ENCODE assay signal across 8 mouse cellular contexts in genomic region chrX:160136153-160136552, GRCm38 (mm10). TPM values are rescaled to one million over a fixed set of nuclear protein-coding genes. Genes with fewer than 3 reads are reported as not detected.
DNase-seq lines count a peak whose midpoint lies in the region; ATAC-seq and TF ChIP-seq lines count a peak whose summit lies in the region.

No protein-coding gene starts in this region.

- H3K36me3 ChIP-seq in heart, postnatal 0 days (replicated peaks; ENCODE audit: control insufficient read depth, insufficient read depth, low read length), result 0 out of 2 replicates have a peak, but pooled peaks cover 9% of the 10 kb centered on the region
- peaks cover 12 to 33% of the 10 kb centered on the region in 2 experiments for H3K36me3 ChIP-seq in MEL (ENCODE audit: control insufficient read depth in 1 of 2, insufficient read depth in 2 of 2, low read length in 2 of 2)
- H3K36me3 ChIP-seq in hindbrain, embryonic 10.5 days, result peaks cover 15% of the 10 kb centered on the region
- H3K36me3 ChIP-seq in midbrain, embryonic 10.5 days, result peaks cover 16% of the 10 kb centered on the region

- no peaks in the 10 kb centered on the region for H3K9me3 ChIP-seq in heart, postnatal 0 days (replicated peaks; ENCODE audit: control insufficient read depth, low read length)
- H3K9me3 ChIP-seq in MEL (replicated peaks; ENCODE audit: insufficient read depth, low read length), result no peaks in the 10 kb centered on the region
- H3K9me3 ChIP-seq in hindbrain, embryonic 10.5 days, result no peaks in the 10 kb centered on the region
- H3K9me3 ChIP-seq in midbrain, embryonic 10.5 days (replicated peaks), result no peaks in the 10 kb centered on the region

- ATAC-seq in heart, postnatal 0 days (ENCODE audit: insufficient read depth, low read depth), result no peak

- 32% methylated on average over 5 of the region's 5 CpGs for WGBS in heart, postnatal 0 days
- WGBS in hindbrain, embryonic 10.5 days, result 36% methylated on average over 5 of the region's 5 CpGs
- WGBS in midbrain, embryonic 10.5 days, result 27% methylated on average over 5 of the region's 5 CpGs

- peak overlapping the region; percentile 77 for H3K4me3 ChIP-seq in heart, postnatal 0 days (ENCODE audit: low read depth, low read length)
- H3K4me3 ChIP-seq in MEL (ENCODE audit: control insufficient read depth in 1 of 2, insufficient read depth in 1 of 2, low read depth in 2 of 2, low read length in 2 of 2), result peak overlapping the region; percentile 51 to 97
- peak overlapping the region; percentile 72 for H3K4me3 ChIP-seq in hindbrain, embryonic 10.5 days
- peak overlapping the region; percentile 74 for H3K4me3 ChIP-seq in midbrain, embryonic 10.5 days

- H3K9ac ChIP-seq in heart, postnatal 0 days (replicated peaks; ENCODE audit: low read depth, low read length), result 0 out of 2 replicates have a peak overlapping the region, but pooled peaks have one; percentile 81
- H3K9ac ChIP-seq in MEL (ENCODE audit: control insufficient read depth, low read depth, low read length, poor library complexity, severe bottlenecking), result peak overlapping the region; percentile 99

- H3K27me3 ChIP-seq in heart, postnatal 0 days (ENCODE audit: control insufficient read depth, insufficient read depth, low read length), result no peaks in the 10 kb centered on the region
- no peaks in the 10 kb centered on the region for H3K27me3 ChIP-seq in MEL (ENCODE audit: control insufficient read depth in 1 of 2, insufficient read depth in 2 of 2, low read length in 2 of 2)
- peaks cover 33% of the 10 kb centered on the region for H3K27me3 ChIP-seq in hindbrain, embryonic 10.5 days (ENCODE audit: insufficient read depth, poor library complexity, severe bottlenecking)
- peaks cover 87% of the 10 kb centered on the region for H3K27me3 ChIP-seq in midbrain, embryonic 10.5 days (ENCODE audit: low read depth, poor library complexity, severe bottlenecking)

- TF ChIP-seq POLR2A in MEL (IDR thresholded peaks at IDR 0.05; ENCODE audit: control insufficient read depth in 1 of 2, insufficient read depth in 1 of 2, low read depth in 1 of 2, low read length in 2 of 2, poor library complexity in 1 of 2), result no peak

- H3K27ac ChIP-seq in heart, postnatal 0 days (ENCODE audit: low read depth), result no peak overlapping the region
- H3K27ac ChIP-seq in MEL (ENCODE audit: control insufficient read depth, low read depth, low read length), result peak overlapping the region; percentile 2; the same call in 1 of the 2 replicates
- no peak overlapping the region for H3K27ac ChIP-seq in hindbrain, embryonic 10.5 days
- peak overlapping the region; percentile 64 for H3K27ac ChIP-seq in midbrain, embryonic 10.5 days (replicated peaks)

- peak overlapping the region; percentile 68 for H3K4me2 ChIP-seq in heart, postnatal 0 days (ENCODE audit: low read depth, low read length)

- H3K4me1 ChIP-seq in heart, postnatal 0 days (ENCODE audit: control insufficient read depth, insufficient read depth), result no peaks in the 10 kb centered on the region; the same call in 1 of the 2 replicates
- peaks cover 5 to 29% of the 10 kb centered on the region in 2 experiments for H3K4me1 ChIP-seq in MEL (ENCODE audit: control insufficient read depth in 1 of 2, insufficient read depth in 2 of 2, low read length in 2 of 2)
- H3K4me1 ChIP-seq in hindbrain, embryonic 10.5 days (replicated peaks), result peaks cover 27% of the 10 kb centered on the region; the same call in 1 of the 2 replicates
- H3K4me1 ChIP-seq in midbrain, embryonic 10.5 days, result peaks cover 23% of the 10 kb centered on the region

- no peak for DNase-seq in heart, postnatal 0 days (ENCODE audit: low spot score)
- DNase-seq in heart, postnatal 25 days (ENCODE audit: low spot score), result no peak
- peak; percentile 67 for DNase-seq in MEL (ENCODE audit: low read depth, low spot score)
- DNase-seq in hindbrain, embryonic 10.5 days (ENCODE audit: low spot score), result peak; percentile 15
- peak; percentile 15 for DNase-seq in midbrain, embryonic 10.5 days (ENCODE audit: low spot score)
- no peak for DNase-seq in ovary, postnatal 14 days (ENCODE audit: low spot score)
- no peak for DNase-seq in ovary, adult 18-20 months (ENCODE audit: low spot score)
- no peak for DNase-seq in cerebellum, adult 8-10 months

- no peak for TF ChIP-seq EP300 in heart, postnatal 0 days (IDR thresholded peaks at IDR 0.05; ENCODE audit: low read depth)
- peak in 1 of 2 experiments; percentile 11; a peak in 1 of 4 replicates for TF ChIP-seq EP300 in MEL (IDR thresholded peaks at IDR 0.05; ENCODE audit: low read depth in 1 of 2, low read length in 2 of 2)

- no peak for TF ChIP-seq CTCF in heart, postnatal 0 days (IDR thresholded peaks at IDR 0.05; ENCODE audit: low read depth)
- TF ChIP-seq CTCF in MEL (IDR thresholded peaks at IDR 0.05 in 2 of 3, conservative IDR thresholded peaks at IDR 0.05 in 1 of 3; ENCODE audit: control insufficient read depth in 1 of 3, insufficient read depth in 1 of 3, low read depth in 2 of 3, low read length in 3 of 3, poor library complexity in 1 of 3, severe bottlenecking in 1 of 3), result no peak

- TF ChIP-seq RAD21 in MEL (IDR thresholded peaks at IDR 0.05; ENCODE audit: low read depth, low read length), result no peak

- H3K79me2 ChIP-seq in MEL (ENCODE audit: control insufficient read depth, insufficient read depth, low read length, poor library complexity), result peaks cover 40% of the 10 kb centered on the region

- intact Hi-C loops in heart, postnatal 25 days (cut with DNase I), result loop anchor here (10.0 kb wide), 1 partner anchor 629 kb away; the partner anchor contains the start of gene Rs1

TF ChIP-seq in MEL, 35 proteins besides CTCF, POLR2A, EP300 and RAD21:
- TF ChIP-seq MEF2A (IDR thresholded peaks at IDR 0.05; ENCODE audit: extremely low read depth, insufficient replicate concordance, low read depth, low read length, poor library complexity, severe bottlenecking), result no peak
- no peak for TF ChIP-seq MXI1 (IDR thresholded peaks at IDR 0.05; ENCODE audit: low read depth, low read length)
- peak; percentile 43 for TF ChIP-seq SIN3A (IDR thresholded peaks at IDR 0.05; ENCODE audit: low read length)
- TF ChIP-seq MAX (IDR thresholded peaks at IDR 0.05; ENCODE audit: low read length), result 0 out of 2 replicates have a peak, but pooled peaks have one; percentile 23
- peak; percentile 86; the same call in 1 of the 2 replicates for TF ChIP-seq CHD1 (IDR thresholded peaks at IDR 0.05; ENCODE audit: low read depth, low read length)
- TF ChIP-seq POLR2AphosphoS2 (IDR thresholded peaks at IDR 0.05; ENCODE audit: low read length), result peak; percentile 47; the same call in 1 of the 2 replicates
- TF ChIP-seq UBTF (IDR thresholded peaks at IDR 0.05; ENCODE audit: borderline replicate concordance, insufficient read depth, low read depth, low read length), result no peak
- no peak for TF ChIP-seq USF1 (IDR thresholded peaks at IDR 0.05; ENCODE audit: low read depth, low read length)
- TF ChIP-seq NELFE (IDR thresholded peaks at IDR 0.05; ENCODE audit: low read depth, low read length), result peak; percentile 20; the same call in 1 of the 2 replicates
- TF ChIP-seq ELF1 (IDR thresholded peaks at IDR 0.05; ENCODE audit: low read depth, low read length), result peak; percentile 12; the same call in 1 of the 2 replicates
- no peak for TF ChIP-seq HCFC1 (IDR thresholded peaks at IDR 0.05; ENCODE audit: low read depth, low read length)

RNA-seq across cellular contexts. Expression of gene Pdha1, which starts 2.1 kb away (rescaled TPM):
- 388 and 396 TPM in 2 replicates for total RNA-seq in heart, postnatal 0 days (2014; rRNA removed; ENCODE audit: low replicate concordance)
- 484 and 506 TPM in 2 replicates for polyA plus RNA-seq in heart, postnatal 0 days (2015; fragmentation: Nextera tagmentation; extraction: Ambion mirVana)
- 1,000 to 10,000 TPM; 1,149 to 1,208 TPM for total RNA-seq in heart, postnatal 25 days (2021)
- total RNA-seq in MEL (2012; rRNA removed), result 240 and 243 TPM in 2 replicates
- polyA plus RNA-seq in MEL (2012; ENCODE audit: insufficient read depth in 1 of 2, insufficient read length in 2 of 2, low read depth in 1 of 2, low replicate concordance in 2 of 2, missing spikeins in 1 of 2), result 100 to 1,000 TPM; 274 to 290 TPM
- 86.0 and 97.5 TPM in 2 replicates for polyA plus RNA-seq in hindbrain, embryonic 10.5 days (2016; fragmentation: Nextera tagmentation; extraction: Ambion mirVana)
- polyA plus RNA-seq in midbrain, embryonic 10.5 days (2016; fragmentation: Nextera tagmentation; extraction: Ambion mirVana), result 136 and 139 TPM in 2 replicates

Comparison
In these comparisons a context has a peak if more than half of its experiments do, and no peak if none do; other contexts are left out.
1. DNase-seq: peak in MEL (single experiment), hindbrain, embryonic 10.5 days (single experiment) and midbrain, embryonic 10.5 days (single experiment); none in heart, postnatal 0 days (single experiment), heart, postnatal 25 days (single experiment), ovary, postnatal 14 days (single experiment), ovary, adult 18-20 months (single experiment) and cerebellum, adult 8-10 months (single experiment).
2. H3K27ac ChIP-seq: peak in MEL (single experiment) and midbrain, embryonic 10.5 days (single experiment); none in heart, postnatal 0 days (single experiment) and hindbrain, embryonic 10.5 days (single experiment).
3. Peak in every context shown above with its lines, with median percentiles within 50 percentile points of each other: H3K4me3 ChIP-seq.